Mouse (Mus musculus) liver, adult 2 months (tissue): ENCODE measurements around the gene Nampt.

ENCODE experiments used
- CTCF ChIP-seq: fragments of 200-500 bp; IDR thresholded peaks from 2 replicates; pipeline ENCODE4 v1.5.1; 2011; ENCODE audit warnings: low read depth, low read length, control low read depth
- POLR2A ChIP-seq: fragments of 200-500 bp; IDR thresholded peaks from 2 replicates; pipeline ENCODE4 v1.6.1; 2011; ENCODE audit warnings: low read length, control low read depth; ENCODE audit not compliant: insufficient read depth; ENCODE audit errors: extremely low read depth

GRCm38 (mm10) chr12:32877964-32878571, 58.7 kb downstream of the Nampt start:
- TF ChIP-seq CTCF (no peak), POLR2A (no peak)
